Mouse (Mus musculus): ENCODE results near the gene Kcnh5. TPM values are rescaled to one million over a fixed set of nuclear protein-coding genes. Genes with fewer than 3 reads are reported as not detected.

Gene Kcnh5
- not detected in 2 replicates for total RNA-seq (2014; rRNA removed; ENCODE audit: low replicate concordance)
- polyA plus RNA-seq (2015; fragmentation: Nextera tagmentation; extraction: Ambion mirVana): not detected in 2 replicates

GRCm38 (mm10) chr12:75176691-75177645 lies at the start of gene Kcnh5:
TSS of gene Kcnh5 (minus strand) at chr12:75177332.
- no peak for DNase-seq (ENCODE audit: low spot score)
- H3K27ac ChIP-seq (ENCODE audit: low read depth): no peak within 1 kb of the TSS
- H3K4me1 ChIP-seq (ENCODE audit: control insufficient read depth, insufficient read depth): no peaks in the 10 kb centered on the region
- peak within 1 kb of the TSS; percentile 37 for H3K4me2 ChIP-seq (ENCODE audit: low read depth, low read length)
- ATAC-seq (ENCODE audit: insufficient read depth, low read depth): no peak
- H3K4me3 ChIP-seq (ENCODE audit: low read depth, low read length): peak within 1 kb of the TSS; percentile 22
- no peak within 1 kb of the TSS for H3K9ac ChIP-seq (replicated peaks; ENCODE audit: low read depth, low read length)
- no peaks in the 10 kb centered on the region for H3K36me3 ChIP-seq (replicated peaks; ENCODE audit: control insufficient read depth, insufficient read depth, low read length)
- TF ChIP-seq EP300 (IDR thresholded peaks at IDR 0.05; ENCODE audit: low read depth) (no peak), CTCF (IDR thresholded peaks at IDR 0.05; ENCODE audit: low read depth) (no peak)
- H3K27me3 ChIP-seq (ENCODE audit: control insufficient read depth, insufficient read depth, low read length): peaks cover 49% of the 10 kb centered on the region
- no peaks in the 10 kb centered on the region for H3K9me3 ChIP-seq (replicated peaks; ENCODE audit: control insufficient read depth, low read length)
- WGBS: under 1% methylated on average over 49 of the region's 52 CpGs

DNA sequence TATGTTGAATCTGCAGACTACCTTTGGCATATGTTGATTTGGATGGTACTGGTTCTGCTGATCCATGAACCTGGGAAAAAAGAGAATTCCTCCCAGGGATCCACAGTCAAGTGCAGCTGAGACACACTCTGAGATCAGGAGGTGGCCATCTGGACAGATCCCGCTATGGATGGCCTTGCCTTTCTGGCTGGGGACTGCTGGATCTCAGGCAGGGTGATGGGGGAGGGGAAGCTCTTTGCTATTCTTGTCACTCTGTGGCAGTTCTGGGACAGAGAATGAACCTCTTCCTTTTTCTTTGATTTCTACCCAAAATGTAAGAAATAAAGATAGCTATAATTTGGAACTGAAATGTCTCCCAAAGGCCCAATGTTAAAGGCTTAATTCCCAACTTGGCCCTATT lies 46.8 kb upstream of the Kcnh5 start:
- no peaks in the 10 kb centered on the region for H3K4me1 ChIP-seq (ENCODE audit: control insufficient read depth, insufficient read depth)

GRCm38 (mm10) chr12:75189413-75189812 lies 12.3 kb upstream of the Kcnh5 start:
- no peak overlapping the region for H3K4me2 ChIP-seq (ENCODE audit: low read depth, low read length)
- no peak overlapping the region for H3K4me3 ChIP-seq (ENCODE audit: low read depth, low read length)
- no peaks in the 10 kb centered on the region for H3K36me3 ChIP-seq (replicated peaks; ENCODE audit: control insufficient read depth, insufficient read depth, low read length)
- H3K27me3 ChIP-seq (ENCODE audit: control insufficient read depth, insufficient read depth, low read length): no peaks in the 10 kb centered on the region
- H3K9ac ChIP-seq (replicated peaks; ENCODE audit: low read depth, low read length): no peak overlapping the region
- no peak for ATAC-seq (ENCODE audit: insufficient read depth, low read depth)
- H3K9me3 ChIP-seq (replicated peaks; ENCODE audit: control insufficient read depth, low read length): no peaks in the 10 kb centered on the region
- no peak for DNase-seq (ENCODE audit: low spot score)
- no peaks in the 10 kb centered on the region for H3K4me1 ChIP-seq (ENCODE audit: control insufficient read depth, insufficient read depth)
- 65% methylated on average over 2 of the region's 2 CpGs for WGBS
- TF ChIP-seq EP300 (IDR thresholded peaks at IDR 0.05; ENCODE audit: low read depth) (no peak), CTCF (IDR thresholded peaks at IDR 0.05; ENCODE audit: low read depth) (no peak)
- H3K27ac ChIP-seq (ENCODE audit: low read depth): no peak overlapping the region

More for the DNA sequence above, 46.8 kb upstream of the Kcnh5 start:
- Histone ChIP-seq H3K27ac (ENCODE audit: low read depth) (no peak overlapping the region), H3K27me3 (ENCODE audit: control insufficient read depth, insufficient read depth, low read length) (no peaks in the 10 kb centered on the region), H3K4me3 (ENCODE audit: low read depth, low read length) (no peak overlapping the region), H3K36me3 (replicated peaks; ENCODE audit: control insufficient read depth, insufficient read depth, low read length) (no peaks in the 10 kb centered on the region), H3K9ac (replicated peaks; ENCODE audit: low read depth, low read length) (no peak overlapping the region), H3K4me2 (ENCODE audit: low read depth, low read length) (no peak overlapping the region), H3K9me3 (replicated peaks; ENCODE audit: control insufficient read depth, low read length) (peaks cover 3% of the 10 kb centered on the region; the same call in 1 of the 2 replicates)
- DNase-seq (ENCODE audit: low spot score): no peak
- no peak for TF ChIP-seq EP300 (IDR thresholded peaks at IDR 0.05; ENCODE audit: low read depth)
- no peak for TF ChIP-seq CTCF (IDR thresholded peaks at IDR 0.05; ENCODE audit: low read depth)
- no peak for ATAC-seq (ENCODE audit: insufficient read depth, low read depth)
- 37% methylated on average over 1 of the region's 1 CpGs for WGBS

DNA sequence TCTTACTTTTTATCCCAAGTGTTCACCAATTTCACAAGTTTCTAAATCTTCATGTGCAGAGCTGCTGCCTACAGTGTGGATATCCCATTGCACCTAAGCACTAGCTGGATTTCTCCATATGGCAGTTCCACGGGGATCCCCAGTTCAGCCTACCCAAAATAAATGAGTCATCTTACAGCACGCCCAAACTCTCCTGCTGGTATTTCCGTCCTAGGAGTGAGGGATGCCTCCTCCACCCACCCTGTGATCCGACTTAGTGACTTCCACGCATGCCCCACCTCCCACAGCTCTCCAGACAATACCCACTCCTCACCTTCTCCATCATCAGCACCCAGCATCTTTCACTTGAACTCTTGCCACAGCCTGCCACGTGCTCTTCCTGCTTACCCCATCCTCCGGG lies 5.5 kb upstream of the Kcnh5 start:
- DNase-seq (ENCODE audit: low spot score) (no peak), ATAC-seq (ENCODE audit: insufficient read depth, low read depth) (no peak)
- Histone ChIP-seq H3K27ac (ENCODE audit: low read depth) (no peak overlapping the region), H3K4me1 (ENCODE audit: control insufficient read depth, insufficient read depth) (no peaks in the 10 kb centered on the region), H3K9me3 (replicated peaks; ENCODE audit: control insufficient read depth, low read length) (no peaks in the 10 kb centered on the region), H3K27me3 (ENCODE audit: control insufficient read depth, insufficient read depth, low read length) (peaks cover 22% of the 10 kb centered on the region), H3K4me3 (ENCODE audit: low read depth, low read length) (no peak overlapping the region), H3K9ac (replicated peaks; ENCODE audit: low read depth, low read length) (no peak overlapping the region), H3K36me3 (replicated peaks; ENCODE audit: control insufficient read depth, insufficient read depth, low read length) (no peaks in the 10 kb centered on the region), H3K4me2 (ENCODE audit: low read depth, low read length) (no peak overlapping the region)
- 65% methylated on average over 7 of the region's 7 CpGs for WGBS
- TF ChIP-seq CTCF (IDR thresholded peaks at IDR 0.05; ENCODE audit: low read depth) (no peak), EP300 (IDR thresholded peaks at IDR 0.05; ENCODE audit: low read depth) (no peak)

DNA sequence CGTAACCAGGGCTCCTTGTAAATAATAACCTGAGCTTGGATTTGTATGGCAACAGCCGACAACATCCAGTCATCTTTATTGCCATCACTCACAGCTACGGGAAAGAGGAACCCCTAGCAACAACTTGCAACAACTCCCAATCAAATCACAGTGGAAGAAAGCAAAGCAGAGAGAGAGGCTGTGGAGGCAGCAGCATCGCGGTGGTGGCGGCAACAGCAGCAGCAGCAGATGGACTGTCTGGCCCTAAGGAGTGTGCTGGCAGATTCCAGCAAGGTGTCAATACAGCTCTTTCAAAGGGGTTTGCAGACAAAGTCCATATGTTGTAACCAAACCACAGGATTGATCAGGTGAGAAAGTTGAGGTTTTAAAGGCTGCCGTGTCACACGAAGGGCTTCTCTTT lies 2.4 kb upstream of the Kcnh5 start:
- peaks cover 49% of the 10 kb centered on the region for H3K27me3 ChIP-seq (ENCODE audit: control insufficient read depth, insufficient read depth, low read length)

More for the DNA sequence above, 2.4 kb upstream of the Kcnh5 start:
- H3K27ac ChIP-seq (ENCODE audit: low read depth): no peak overlapping the region
- ATAC-seq (ENCODE audit: insufficient read depth, low read depth) (no peak), DNase-seq (ENCODE audit: low spot score) (no peak)
- no peaks in the 10 kb centered on the region for H3K4me1 ChIP-seq (ENCODE audit: control insufficient read depth, insufficient read depth)
- no peak overlapping the region for H3K4me2 ChIP-seq (ENCODE audit: low read depth, low read length)
- no peak overlapping the region for H3K9ac ChIP-seq (replicated peaks; ENCODE audit: low read depth, low read length)
- H3K4me3 ChIP-seq (ENCODE audit: low read depth, low read length): no peak overlapping the region
- no peaks in the 10 kb centered on the region for H3K36me3 ChIP-seq (replicated peaks; ENCODE audit: control insufficient read depth, insufficient read depth, low read length)
- no peaks in the 10 kb centered on the region for H3K9me3 ChIP-seq (replicated peaks; ENCODE audit: control insufficient read depth, low read length)
- TF ChIP-seq CTCF (IDR thresholded peaks at IDR 0.05; ENCODE audit: low read depth): no peak
- TF ChIP-seq EP300 (IDR thresholded peaks at IDR 0.05; ENCODE audit: low read depth): no peak
- WGBS: 42% methylated on average over 8 of the region's 8 CpGs

Data from heart, postnatal 0 days (tissue).